In genomic region chr17:5110981-5111380, GRCm38 (mm10) we compare ENCODE assay signal across 6 mouse cellular contexts.
DNase-seq lines count a peak whose midpoint lies in the region; ATAC-seq and TF ChIP-seq lines count a peak whose summit lies in the region.
"Not testable (repeated sequence)": the region's sequence is repeated elsewhere in the genome, so short reads cannot be mapped to it uniquely, and the experiment has no call there.

No protein-coding gene starts in this region.

- 18% methylated on average over 5 of the region's 5 CpGs for WGBS in cerebellum, adult 2 months
- WGBS in heart, embryonic 11.5 days (ENCODE audit: insufficient replicate concordance): 91% methylated on average over 5 of the region's 5 CpGs
- 91% methylated on average over 5 of the region's 5 CpGs for WGBS in liver, embryonic 13.5 days (ENCODE audit: insufficient replicate concordance)
- WGBS in liver, embryonic 16.5 days (ENCODE audit: insufficient replicate concordance): 85% methylated on average over 5 of the region's 5 CpGs

- TF ChIP-seq CTCF in cerebellum, adult 2 months (IDR thresholded peaks at IDR 0.05; ENCODE audit: borderline replicate concordance, insufficient read depth, low read depth, low read length): not testable (repeated sequence)

- TF ChIP-seq POLR2A in cerebellum, adult 2 months (IDR thresholded peaks at IDR 0.05; ENCODE audit: borderline replicate concordance, insufficient read depth, low read length): not testable (repeated sequence)

- H3K9ac ChIP-seq in heart, embryonic 11.5 days (ENCODE audit: low read depth, low read length); liver, embryonic 16.5 days (ENCODE audit: low read depth, low read length): not testable (repeated sequence)
- 0 out of 2 replicates have a peak overlapping the region, but pooled peaks have one; percentile 52 for H3K9ac ChIP-seq in liver, embryonic 13.5 days

- not testable (repeated sequence) for H3K27me3 ChIP-seq in cerebellum, adult 2 months (ENCODE audit: control insufficient read depth, insufficient read depth, low read length); heart, embryonic 11.5 days (ENCODE audit: control insufficient read depth, insufficient read depth, low read length); liver, embryonic 13.5 days; liver, embryonic 16.5 days (ENCODE audit: control insufficient read depth, insufficient read depth, low read depth, low read length)

- H3K27ac ChIP-seq in cerebellum, adult 2 months (ENCODE audit: insufficient read depth, low read length): not testable (repeated sequence)
- 0 out of 2 replicates have a peak overlapping the region, but pooled peaks have one; percentile 50 for H3K27ac ChIP-seq in heart, embryonic 11.5 days (ENCODE audit: low read depth, low read length)
- peak overlapping the region; percentile 90 for H3K27ac ChIP-seq in liver, embryonic 13.5 days
- H3K27ac ChIP-seq in liver, embryonic 16.5 days (ENCODE audit: low read length): peak overlapping the region; percentile 76

- ATAC-seq in heart, embryonic 11.5 days (replicated peaks; ENCODE audit: insufficient number of reproducible peaks, low FRiP score, low TSS enrichment); liver, embryonic 13.5 days (ENCODE audit: low read depth); liver, embryonic 16.5 days (ENCODE audit: low read depth): not testable (repeated sequence)

- peaks cover 48% of the 10 kb centered on the region for H3K4me1 ChIP-seq in cerebellum, adult 2 months (ENCODE audit: control insufficient read depth, insufficient read depth, low read length)
- peaks cover 30% of the 10 kb centered on the region for H3K4me1 ChIP-seq in heart, embryonic 11.5 days (ENCODE audit: control insufficient read depth, insufficient read depth, low read length)
- H3K4me1 ChIP-seq in liver, embryonic 13.5 days (replicated peaks): peaks cover 73% of the 10 kb centered on the region
- peaks cover 66% of the 10 kb centered on the region for H3K4me1 ChIP-seq in liver, embryonic 16.5 days (ENCODE audit: control insufficient read depth, low read depth, low read length)

- peak; percentile 75 for DNase-seq in brain, adult 2 months (ENCODE audit: low read depth, low spot score)
- peak; percentile 57 to 73 for DNase-seq in cerebellum, adult 2 months
- DNase-seq in cerebellum, adult 9-11 months: peak; percentile 65
- DNase-seq in liver, embryonic 13.5 days: not testable (repeated sequence)

- not testable (repeated sequence) for H3K36me3 ChIP-seq in heart, embryonic 11.5 days (ENCODE audit: control insufficient read depth, insufficient read depth, low read length); liver, embryonic 13.5 days; liver, embryonic 16.5 days (ENCODE audit: control insufficient read depth, insufficient read depth)

- not testable (repeated sequence) for H3K9me3 ChIP-seq in heart, embryonic 11.5 days (replicated peaks; ENCODE audit: control insufficient read depth, low read length); liver, embryonic 13.5 days (replicated peaks); liver, embryonic 16.5 days (replicated peaks; ENCODE audit: control insufficient read depth, low read length)

- H3K4me2 ChIP-seq in heart, embryonic 11.5 days; liver, embryonic 13.5 days; liver, embryonic 16.5 days (ENCODE audit: low read depth, low read length): not testable (repeated sequence)

- not testable (repeated sequence) for H3K4me3 ChIP-seq in cerebellum, adult 2 months (replicated peaks; ENCODE audit: insufficient read depth, low read depth, low read length); heart, embryonic 11.5 days (ENCODE audit: low read depth, low read length); liver, embryonic 13.5 days (replicated peaks); liver, embryonic 16.5 days (ENCODE audit: low read depth, low read length)
